Mouse (Mus musculus) thymus, adult 2 months (tissue): Measurements from ENCODE around the gene Gm47959.

ENCODE experiments used
- CTCF ChIP-seq: fragments of 200-500 bp; IDR thresholded peaks from 2 replicates; pipeline ENCODE4 v1.5.1; 2012; ENCODE audit warnings: mild to moderate bottlenecking, control low read depth, low read length, moderate library complexity, borderline replicate concordance; ENCODE audit not compliant: control insufficient read depth, poor library complexity, insufficient read depth; ENCODE audit errors: extremely low read depth
- POLR2A ChIP-seq: fragments of 200-500 bp; IDR thresholded peaks from 2 replicates; pipeline ENCODE4 v1.6.1; 2012; ENCODE audit warnings: mild to moderate bottlenecking, low read length, control low read depth, moderate library complexity; ENCODE audit not compliant: control insufficient read depth, poor library complexity, insufficient read depth; ENCODE audit errors: extremely low read depth

GRCm38 (mm10) chr1:83039080-83039479, 38.7 kb downstream of the Gm47959 start:
- no peak for TF ChIP-seq POLR2A
- no peak for TF ChIP-seq CTCF
